Mouse (Mus musculus) hematopoietic stem cell, adult 5-6 weeks (primary cell): ENCODE data around the gene Gm8113. TPM values are rescaled to one million over a fixed set of nuclear protein-coding genes. Genes with fewer than 3 reads are reported as not detected.
"Not testable (repeated sequence)": the region's sequence is repeated elsewhere in the genome, so short reads cannot be mapped to it uniquely, and the experiment has no call there.

Experiments
- ATAC-seq, 2 experiments: fragments of 125-278 bp in 1 of 2; replicated peaks in 1 of 2; 2 replicates each; pipeline ENCODE4 v1.8.0; 2016 to 2017; ENCODE audit warnings: inconsistent platforms in 2 of 2, mild to moderate bottlenecking in 2 of 2, moderate number of reproducible peaks in 2 of 2, low read depth in 1 of 2, moderate TSS enrichment in 1 of 2; ENCODE audit not compliant: low FRiP score in 2 of 2, poor library complexity in 2 of 2, severe bottlenecking in 2 of 2, insufficient read depth in 1 of 2, low TSS enrichment in 1 of 2
- total RNA-seq: library from RNA; stranded (forward); fragments of 172-1452, 232-1000 nt; gene quantifications from 2 replicates; pipeline ENCODE4 v1.2.3, GENCODE M21; 2017

Gm8113 gene
- total RNA-seq = 7.8 and 17.5 TPM in 2 replicates

GRCm38 (mm10) chr14:43924688-43925403 lies at the start of gene Gm8113:
Gm8113 (plus strand) TSS chr14:43925390.
- peak; percentile 83 to 93 for ATAC-seq

- not testable (repeated sequence) for ATAC-seq
These were observed 49.8 kb upstream of the Gm8113 start, which contains the start of gene Ear1 for GRCm38 (mm10) chr14:43875417-43875816. Ear1 (minus strand) TSS chr14:43875517.

GRCm38 (mm10) chr14:43877789-43878188 lies 47.4 kb upstream of the Gm8113 start:
- peak; percentile 78 to 94; a peak in 3 of 4 replicates for ATAC-seq

GRCm38 (mm10) chr14:43879966-43880545 lies 45.1 kb upstream of the Gm8113 start:
- not testable (repeated sequence) for ATAC-seq

GRCm38 (mm10) chr14:43886235-43886634 lies 39.0 kb upstream of the Gm8113 start:
- peak; percentile 32 to 39; a peak in 2 of 4 replicates for ATAC-seq

GRCm38 (mm10) chr14:43891288-43891687 lies 33.9 kb upstream of the Gm8113 start:
- not testable (repeated sequence) for ATAC-seq

GRCm38 (mm10) chr14:43895357-43895756 lies 29.8 kb upstream of the Gm8113 start:
- peak; percentile 27 to 36; a peak in 3 of 4 replicates for ATAC-seq

GRCm38 (mm10) chr14:43898577-43898976 lies 26.6 kb upstream of the Gm8113 start:
- not testable (repeated sequence) for ATAC-seq

GRCm38 (mm10) chr14:43918214-43918613 lies 7.0 kb upstream of the Gm8113 start:
- 0 out of 4 replicates have a peak, but pooled peaks have one; percentile 32 to 36 for ATAC-seq

GRCm38 (mm10) chr14:43923459-43923858 lies 1.7 kb upstream of the Gm8113 start, which contains the start of gene Ear10:
Ear10 (minus strand) TSS chr14:43923559.
- not testable (repeated sequence) for ATAC-seq

GRCm38 (mm10) chr14:43925404-43925950 lies 287 bp downstream of the Gm8113 start:
- peak; percentile 53 to 62; a peak in 1 of 4 replicates for ATAC-seq

- peak; percentile 75; a peak in 3 of 4 replicates for ATAC-seq
These were observed 7.8 kb downstream of the Gm8113 start for GRCm38 (mm10) chr14:43932991-43933390.

GRCm38 (mm10) chr14:43933399-43933798 lies 8.2 kb downstream of the Gm8113 start:
- ATAC-seq = not testable (repeated sequence)

GRCm38 (mm10) chr14:43953382-43953781 lies 28.2 kb downstream of the Gm8113 start:
- ATAC-seq = peak; percentile 59 to 75; a peak in 3 of 4 replicates

GRCm38 (mm10) chr14:43955074-43955473 lies 29.9 kb downstream of the Gm8113 start:
- peak; percentile 52 to 59; a peak in 3 of 4 replicates for ATAC-seq

- not testable (repeated sequence) for ATAC-seq
These were observed 31.6 kb downstream of the Gm8113 start, which contains the start of gene Ang5 for GRCm38 (mm10) chr14:43956769-43957168. Ang5 (plus strand) TSS chr14:43957069.
